Mouse (Mus musculus): ENCODE measurements around the gene Ppp2r1a. TPM values are rescaled to one million over a fixed set of nuclear protein-coding genes. Genes with fewer than 3 reads are reported as not detected.
A peak's percentile ranks its signal among the peaks of the same experiment; 100 is the strongest.

The Ppp2r1a gene
- polyA plus RNA-seq, 1 experiment from 2014 or later, result 65.8 TPM

DNA sequence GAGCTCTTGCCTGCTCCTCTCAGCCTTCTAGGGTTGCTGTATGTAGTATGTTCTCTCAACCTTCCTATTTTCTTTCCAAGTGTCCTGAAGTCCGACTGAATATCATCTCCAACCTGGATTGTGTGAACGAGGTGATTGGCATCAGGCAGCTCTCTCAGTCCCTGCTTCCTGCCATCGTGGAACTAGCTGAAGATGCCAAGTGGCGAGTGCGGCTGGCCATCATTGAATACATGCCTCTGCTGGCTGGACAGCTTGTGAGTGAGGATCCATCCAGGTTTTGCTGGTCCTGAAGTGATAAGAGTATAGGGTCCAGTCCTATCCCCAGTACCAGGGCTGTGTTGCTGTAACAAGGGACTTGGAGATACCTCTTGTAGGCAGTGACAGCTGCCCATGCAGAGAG lies 15.3 kb downstream of the Ppp2r1a start:
- 92% methylated on average over 5 of the region's 5 CpGs for WGBS (ENCODE audit: insufficient replicate concordance)
- TF ChIP-seq CTCF (IDR thresholded peaks at IDR 0.05; ENCODE audit: low read depth), result no peak
- no peak for TF ChIP-seq EP300 (IDR thresholded peaks at IDR 0.05; ENCODE audit: low read depth)
- peaks cover 99% of the 10 kb centered on the region for H3K36me3 ChIP-seq (replicated peaks; ENCODE audit: insufficient read depth, low read length)

DNA sequence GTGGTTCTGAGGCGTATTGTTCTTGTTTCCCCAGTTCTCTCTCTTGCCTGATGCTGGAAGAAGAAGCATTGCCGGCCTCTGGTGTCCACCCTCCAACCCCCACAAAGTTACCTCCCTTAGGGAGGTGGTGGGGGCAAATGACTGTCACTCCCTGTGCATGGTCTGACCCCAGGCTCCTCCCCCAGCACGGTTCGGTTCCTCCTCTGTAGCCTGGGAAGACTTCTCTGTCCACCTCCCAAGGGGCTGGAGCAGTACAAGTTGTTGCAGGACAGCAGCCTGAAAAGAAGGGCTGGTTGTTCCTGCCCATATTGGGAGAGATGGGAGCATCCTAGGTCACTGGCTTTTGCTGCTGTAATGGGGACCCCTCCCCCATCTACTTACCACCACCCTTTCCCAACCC lies 20.3 kb downstream of the Ppp2r1a start:
- 93% methylated on average over 4 of the region's 4 CpGs for WGBS (ENCODE audit: insufficient replicate concordance)
- Histone ChIP-seq H3K4me1 (ENCODE audit: insufficient read depth) (no peaks in the 10 kb centered on the region), H3K27me3 (ENCODE audit: insufficient read depth, low read length) (no peaks in the 10 kb centered on the region), H3K36me3 (replicated peaks; ENCODE audit: insufficient read depth, low read length) (peaks cover 79% of the 10 kb centered on the region), H3K9ac (replicated peaks) (no peak overlapping the region), H3K4me3 (ENCODE audit: low read depth, low read length) (no peak overlapping the region), H3K27ac (ENCODE audit: low read depth) (no peak overlapping the region), H3K4me2 (ENCODE audit: low read depth, low read length) (no peak overlapping the region), H3K9me3 (ENCODE audit: low read length) (no peaks in the 10 kb centered on the region)
- no peak for TF ChIP-seq EP300 (IDR thresholded peaks at IDR 0.05; ENCODE audit: low read depth)
- TF ChIP-seq CTCF (IDR thresholded peaks at IDR 0.05; ENCODE audit: low read depth), result no peak
- no peak for DNase-seq
- ATAC-seq, result no peak

More for the DNA sequence above, 15.3 kb downstream of the Ppp2r1a start:
- Histone ChIP-seq H3K27me3 (ENCODE audit: insufficient read depth, low read length) (no peaks in the 10 kb centered on the region), H3K4me2 (ENCODE audit: low read depth, low read length) (no peak overlapping the region), H3K9me3 (ENCODE audit: low read length) (no peaks in the 10 kb centered on the region), H3K4me1 (ENCODE audit: insufficient read depth) (no peaks in the 10 kb centered on the region), H3K27ac (ENCODE audit: low read depth) (no peak overlapping the region), H3K4me3 (ENCODE audit: low read depth, low read length) (no peak overlapping the region), H3K9ac (replicated peaks) (no peak overlapping the region)
- DNase-seq, result no peak
- no peak for ATAC-seq

DNA sequence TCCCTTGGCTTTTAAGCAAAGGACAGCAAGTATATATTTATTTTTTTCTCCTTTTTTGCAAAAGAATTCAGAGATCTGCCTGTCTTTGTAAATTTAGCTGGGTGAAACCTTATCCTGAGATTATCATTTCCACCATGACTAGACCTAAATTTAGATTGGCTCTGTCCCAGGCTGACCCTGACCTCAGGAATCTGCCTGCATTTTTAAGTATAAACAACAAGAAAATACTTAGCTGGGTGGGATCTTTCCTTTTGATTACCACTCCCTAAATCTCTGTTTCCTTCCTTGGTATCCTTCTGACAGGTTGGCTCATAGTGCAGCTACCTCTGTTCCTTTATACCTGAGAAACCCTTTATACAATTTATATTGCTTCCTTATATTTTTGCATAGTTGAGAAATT lies 21.6 kb downstream of the Ppp2r1a start:
- DNase-seq (no peak), ATAC-seq (no peak)
- Histone ChIP-seq H3K27me3 (ENCODE audit: insufficient read depth, low read length) (no peaks in the 10 kb centered on the region), H3K4me3 (ENCODE audit: low read depth, low read length) (no peak overlapping the region), H3K9me3 (ENCODE audit: low read length) (no peaks in the 10 kb centered on the region), H3K4me2 (ENCODE audit: low read depth, low read length) (no peak overlapping the region), H3K9ac (replicated peaks) (no peak overlapping the region), H3K36me3 (replicated peaks; ENCODE audit: insufficient read depth, low read length) (peaks cover 67% of the 10 kb centered on the region), H3K4me1 (ENCODE audit: insufficient read depth) (no peaks in the 10 kb centered on the region), H3K27ac (ENCODE audit: low read depth) (no peak overlapping the region)
- TF ChIP-seq CTCF (IDR thresholded peaks at IDR 0.05; ENCODE audit: low read depth), result no peak
- TF ChIP-seq EP300 (IDR thresholded peaks at IDR 0.05; ENCODE audit: low read depth), result no peak

DNA sequence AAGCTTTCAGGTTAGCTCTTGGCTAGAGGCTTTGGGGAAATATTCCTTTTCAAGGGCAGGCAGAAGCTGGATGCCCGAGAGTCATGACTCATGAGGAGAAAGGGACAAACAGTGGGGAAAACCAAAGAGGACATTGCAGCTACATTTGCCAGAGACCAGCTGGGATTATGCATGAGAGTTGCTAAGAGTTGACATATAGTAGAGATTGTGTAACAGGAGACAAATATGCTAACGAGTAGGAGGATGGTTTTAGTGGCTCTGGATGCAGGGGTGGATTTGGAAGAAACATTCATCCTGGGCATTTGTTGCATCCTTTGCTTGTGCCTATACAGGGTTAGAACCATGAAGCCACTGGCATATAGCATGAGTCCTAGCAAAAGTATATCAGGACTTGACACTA lies 48.6 kb downstream of the Ppp2r1a start:
- TF ChIP-seq EP300 (IDR thresholded peaks at IDR 0.05; ENCODE audit: low read depth) (no peak), CTCF (IDR thresholded peaks at IDR 0.05; ENCODE audit: low read depth) (no peak)
- DNase-seq (no peak), ATAC-seq (no peak)
- Histone ChIP-seq H3K9ac (replicated peaks) (no peak overlapping the region), H3K36me3 (replicated peaks; ENCODE audit: insufficient read depth, low read length) (no peaks in the 10 kb centered on the region), H3K4me1 (ENCODE audit: insufficient read depth) (no peaks in the 10 kb centered on the region), H3K27me3 (ENCODE audit: insufficient read depth, low read length) (no peaks in the 10 kb centered on the region), H3K27ac (ENCODE audit: low read depth) (no peak overlapping the region), H3K4me3 (ENCODE audit: low read depth, low read length) (no peak overlapping the region), H3K9me3 (ENCODE audit: low read length) (no peaks in the 10 kb centered on the region), H3K4me2 (ENCODE audit: low read depth, low read length) (no peak overlapping the region)
- WGBS (ENCODE audit: insufficient replicate concordance), result 58% methylated on average over 2 of the region's 2 CpGs

DNA sequence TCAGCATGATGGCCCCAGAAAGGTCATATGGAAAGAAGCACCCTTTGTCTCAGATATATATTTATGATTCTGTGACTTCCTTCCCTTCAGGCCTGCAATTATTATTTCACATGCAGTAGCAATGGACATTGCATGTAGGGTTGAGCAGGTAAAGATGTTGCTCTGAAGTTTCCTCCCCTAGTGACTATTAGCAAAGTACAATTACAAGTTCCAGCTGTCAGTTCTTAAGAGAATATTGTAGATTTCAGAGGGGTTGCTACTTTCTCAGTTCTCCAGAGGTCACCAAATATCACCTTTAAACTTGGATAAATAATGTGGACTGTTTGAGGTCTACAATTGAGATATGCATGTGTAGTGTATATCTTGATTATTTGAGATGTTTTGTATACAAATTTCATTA lies 51.3 kb downstream of the Ppp2r1a start, which contains the start of gene Vmn1r233:
Gene Vmn1r233 (minus strand): TSS at position 101 of the 400 bp plus-strand sequence.
- DNase-seq, result no peak

DNA sequence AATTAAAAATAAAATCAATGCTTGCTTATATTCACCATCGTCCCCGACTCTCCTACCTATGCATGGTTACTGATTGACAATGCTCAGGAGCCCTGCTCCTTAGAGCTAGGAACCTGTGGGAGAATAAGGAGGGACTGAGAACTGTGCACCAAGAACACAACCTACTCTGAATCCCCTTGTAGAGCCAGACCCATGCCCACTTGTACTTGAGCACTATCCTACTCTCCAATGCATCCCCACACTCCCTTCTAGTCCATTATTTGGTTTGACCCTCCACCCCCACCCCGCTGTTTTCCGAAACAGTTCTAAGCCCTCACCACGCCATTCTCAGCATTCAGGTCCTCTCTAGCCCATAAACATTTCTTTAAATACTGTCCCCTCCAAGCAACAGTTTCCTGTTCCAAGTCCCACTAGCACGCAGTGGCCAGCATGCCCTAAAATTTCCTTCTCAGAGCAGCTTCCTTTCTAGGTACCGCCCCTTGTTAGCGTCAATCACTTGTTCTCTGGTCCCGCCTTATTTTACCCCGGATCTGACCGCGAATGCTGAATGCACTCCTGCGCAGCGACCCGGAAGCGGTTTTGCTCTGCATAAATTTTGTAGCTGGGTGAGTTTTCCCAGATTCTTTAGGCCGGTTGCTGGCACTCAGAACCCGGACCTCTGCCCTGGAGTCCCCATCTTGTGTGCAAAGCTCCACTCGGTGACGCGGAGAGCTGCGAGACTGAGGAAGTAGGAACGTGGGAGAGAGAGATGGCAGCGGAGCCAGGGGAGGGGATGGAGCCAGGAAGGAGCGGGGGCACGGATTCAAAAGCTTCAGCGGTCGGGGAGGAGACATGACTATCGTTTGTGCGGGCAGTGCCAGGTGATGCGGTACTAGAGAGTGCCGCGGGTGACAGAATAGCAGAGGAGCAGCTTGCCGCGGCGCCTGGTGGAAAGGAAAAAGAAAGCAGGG lies 63.5 kb downstream of the Ppp2r1a start, which contains the start of gene Zfp160:
Gene Zfp160 (plus strand): TSS at position 522 of the 950 bp plus-strand sequence.
- Histone ChIP-seq H3K9ac (replicated peaks) (peak within 1 kb of the TSS; percentile 85), H3K36me3 (replicated peaks; ENCODE audit: insufficient read depth, low read length) (peaks cover 5% of the 10 kb centered on the region), H3K4me2 (ENCODE audit: low read depth, low read length) (peak within 1 kb of the TSS; percentile 81), H3K9me3 (ENCODE audit: low read length) (no peaks in the 10 kb centered on the region), H3K27ac (ENCODE audit: low read depth) (peak within 1 kb of the TSS; percentile 94), H3K27me3 (ENCODE audit: insufficient read depth, low read length) (no peaks in the 10 kb centered on the region), H3K4me1 (ENCODE audit: insufficient read depth) (peaks cover 12% of the 10 kb centered on the region), H3K4me3 (ENCODE audit: low read depth, low read length) (peak within 1 kb of the TSS; percentile 92)
- DNase-seq, result peak; percentile 86
- 5% methylated on average over 36 of the region's 36 CpGs for WGBS (ENCODE audit: insufficient replicate concordance)
- peak; percentile 96 for ATAC-seq
- TF ChIP-seq EP300 (IDR thresholded peaks at IDR 0.05; ENCODE audit: low read depth) (peak; percentile 35; the same call in 1 of the 2 replicates), CTCF (IDR thresholded peaks at IDR 0.05; ENCODE audit: low read depth) (0 out of 2 replicates have a peak, but pooled peaks have one; percentile 1)

More for the DNA sequence above, 51.3 kb downstream of the Ppp2r1a start, which contains the start of gene Vmn1r233:
- H3K27me3 ChIP-seq (ENCODE audit: insufficient read depth, low read length), result no peaks in the 10 kb centered on the region
- H3K9ac ChIP-seq (replicated peaks), result no peak within 1 kb of the TSS
- no peak for TF ChIP-seq EP300 (IDR thresholded peaks at IDR 0.05; ENCODE audit: low read depth)
- H3K4me2 ChIP-seq (ENCODE audit: low read depth, low read length), result no peak within 1 kb of the TSS
- H3K9me3 ChIP-seq (ENCODE audit: low read length), result no peaks in the 10 kb centered on the region
- no peak for ATAC-seq
- no peak within 1 kb of the TSS for H3K4me3 ChIP-seq (ENCODE audit: low read depth, low read length)
- H3K4me1 ChIP-seq (ENCODE audit: insufficient read depth), result no peaks in the 10 kb centered on the region
- no peaks in the 10 kb centered on the region for H3K36me3 ChIP-seq (replicated peaks; ENCODE audit: insufficient read depth, low read length)
- no peak within 1 kb of the TSS for H3K27ac ChIP-seq (ENCODE audit: low read depth)
